Mouse (Mus musculus) spleen, adult 2 months (tissue): ENCODE measurements at regions not wholly inside any gene's neighbourhood (a gene's known extent, or its start where the extent isn't known, plus 50 kb on each side); places are given as distances from the start of the nearest gene placed in this dataset.

Experiments used
- DNase-seq, 2 experiments: peaks; one replicate each; pipeline versions ENCODE4 v3.0.0 to v3.0.0-alpha.2; 2012 to 2021; ENCODE audit warnings: low spot score in 2 of 2, low read depth in 1 of 2
- H3K27ac ChIP-seq: fragments of 200-500 bp; 2 replicates; pipeline ENCODE4 v1.5.1; 2012; ENCODE audit warnings: low read length, inconsistent platforms; ENCODE audit not compliant: insufficient read depth
- H3K27me3 ChIP-seq: fragments of 200-500 bp; 2 replicates; pipeline ENCODE4 v1.6.1; 2012; ENCODE audit warnings: mild to moderate bottlenecking, moderate library complexity, low read length, inconsistent platforms; ENCODE audit not compliant: control insufficient read depth, insufficient read depth
- H3K36me3 ChIP-seq: fragments of 200-500 bp; 2 replicates; pipeline ENCODE4 v1.6.1; 2012; ENCODE audit warnings: mild to moderate bottlenecking, low read length, inconsistent platforms; ENCODE audit not compliant: control insufficient read depth, insufficient read depth
- H3K4me1 ChIP-seq: fragments of 200-500 bp; 2 replicates; pipeline ENCODE4 v1.6.1; 2011; ENCODE audit warnings: inconsistent platforms; ENCODE audit not compliant: control insufficient read depth, insufficient read depth, insufficient read length
- H3K4me3 ChIP-seq: fragments of 200-500 bp; 2 replicates; pipeline ENCODE4 v1.5.1; 2011; ENCODE audit warnings: mild to moderate bottlenecking, inconsistent platforms; ENCODE audit not compliant: insufficient read depth, insufficient read length; ENCODE audit errors: extremely low read depth
- CTCF ChIP-seq: fragments of 200-500 bp; IDR thresholded peaks from 2 replicates; pipeline ENCODE4 v1.5.1; 2011; ENCODE audit warnings: mild to moderate bottlenecking, inconsistent platforms; ENCODE audit not compliant: insufficient read depth, insufficient read length, insufficient replicate concordance; ENCODE audit errors: extremely low read depth
- POLR2A ChIP-seq: fragments of 200-500 bp; IDR thresholded peaks from 2 replicates; pipeline ENCODE4 v1.6.1; 2011; ENCODE audit warnings: low read depth, low read length, inconsistent platforms
- WGBS: fragments of 180-500 bp; shearing (Covaris S2); methylation state at CpG from one replicate; pipeline ENCODE4 v1.1.7; 2018; 5-methylcytosine and 5-hydroxymethylcytosine counted together

DNA sequence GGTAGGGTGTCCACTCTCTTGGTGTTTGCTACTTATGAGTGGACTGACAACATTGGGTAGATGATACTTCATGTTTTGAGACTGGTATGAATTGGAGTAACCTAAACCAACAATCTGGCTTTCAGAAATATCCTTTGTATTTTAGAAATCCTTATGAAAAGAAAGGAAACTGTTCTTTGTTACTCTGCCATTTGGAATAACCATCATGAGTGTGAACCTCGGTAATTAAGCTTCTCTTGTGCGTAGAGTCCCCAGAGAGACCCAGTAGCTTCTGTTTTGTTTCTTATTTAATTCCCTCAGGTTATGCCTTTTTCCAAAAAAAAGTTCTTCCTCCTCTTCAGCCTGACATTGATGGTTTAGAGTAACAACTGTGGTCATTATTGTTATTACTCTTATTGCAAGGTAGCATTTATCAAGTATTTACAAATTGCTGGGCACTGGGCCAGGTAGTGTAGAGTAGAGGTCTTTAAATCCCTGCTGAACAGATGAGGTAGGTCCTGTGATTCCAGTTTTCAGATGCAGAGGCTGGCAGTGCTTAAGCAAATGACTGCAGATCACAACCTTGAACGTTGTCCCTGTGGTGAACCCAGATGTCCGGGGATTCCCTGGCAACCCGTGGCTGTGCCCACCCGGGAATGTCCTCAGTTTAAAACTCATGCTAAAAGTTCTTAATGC, 176.8 kb upstream of the Id2 start:
- no peak for DNase-seq
- Histone ChIP-seq H3K27ac (no peak overlapping the region), H3K4me3 (no peak overlapping the region), H3K4me1 (peaks cover 4% of the 10 kb centered on the region; the same call in 1 of the 2 replicates), H3K36me3 (no peaks in the 10 kb centered on the region), H3K27me3 (no peaks in the 10 kb centered on the region)
- 80% methylated on average over 6 of the region's 6 CpGs for WGBS
- TF ChIP-seq CTCF, result no peak

- Histone ChIP-seq H3K4me3 (no peak overlapping the region), H3K4me1 (peaks cover 13% of the 10 kb centered on the region; the same call in 1 of the 2 replicates), H3K27ac (no peak overlapping the region), H3K36me3 (no peaks in the 10 kb centered on the region), H3K27me3 (no peaks in the 10 kb centered on the region)
- TF ChIP-seq CTCF (no peak), POLR2A (no peak)
- WGBS, result 33% methylated on average over 3 of the region's 3 CpGs
- DNase-seq, result no peak
Measured at GRCm38 (mm10) chr12:25272752-25273125, 175.8 kb upstream of the Id2 start.

GRCm38 (mm10) chr12:25272114-25272751, 175.3 kb upstream of the Id2 start:
- no peak for TF ChIP-seq POLR2A
- peaks cover 17% of the 10 kb centered on the region; the same call in 1 of the 2 replicates for H3K4me1 ChIP-seq
- 56% methylated on average over 6 of the region's 6 CpGs for WGBS

GRCm38 (mm10) chr12:25269878-25270277, 172.9 kb upstream of the Id2 start:
- Histone ChIP-seq H3K27me3 (no peaks in the 10 kb centered on the region), H3K36me3 (no peaks in the 10 kb centered on the region), H3K27ac (no peak overlapping the region), H3K4me1 (peaks cover 23% of the 10 kb centered on the region; the same call in 1 of the 2 replicates), H3K4me3 (no peak overlapping the region)
- no peak for TF ChIP-seq POLR2A
- TF ChIP-seq CTCF, result no peak
- no peak for DNase-seq
- WGBS, result 23% methylated on average over 3 of the region's 3 CpGs

More at GRCm38 (mm10) chr12:25272114-25272751, 175.3 kb upstream of the Id2 start:
- Histone ChIP-seq H3K27ac (no peak overlapping the region), H3K27me3 (no peaks in the 10 kb centered on the region), H3K4me3 (no peak overlapping the region), H3K36me3 (no peaks in the 10 kb centered on the region)
- no peak for DNase-seq

DNA sequence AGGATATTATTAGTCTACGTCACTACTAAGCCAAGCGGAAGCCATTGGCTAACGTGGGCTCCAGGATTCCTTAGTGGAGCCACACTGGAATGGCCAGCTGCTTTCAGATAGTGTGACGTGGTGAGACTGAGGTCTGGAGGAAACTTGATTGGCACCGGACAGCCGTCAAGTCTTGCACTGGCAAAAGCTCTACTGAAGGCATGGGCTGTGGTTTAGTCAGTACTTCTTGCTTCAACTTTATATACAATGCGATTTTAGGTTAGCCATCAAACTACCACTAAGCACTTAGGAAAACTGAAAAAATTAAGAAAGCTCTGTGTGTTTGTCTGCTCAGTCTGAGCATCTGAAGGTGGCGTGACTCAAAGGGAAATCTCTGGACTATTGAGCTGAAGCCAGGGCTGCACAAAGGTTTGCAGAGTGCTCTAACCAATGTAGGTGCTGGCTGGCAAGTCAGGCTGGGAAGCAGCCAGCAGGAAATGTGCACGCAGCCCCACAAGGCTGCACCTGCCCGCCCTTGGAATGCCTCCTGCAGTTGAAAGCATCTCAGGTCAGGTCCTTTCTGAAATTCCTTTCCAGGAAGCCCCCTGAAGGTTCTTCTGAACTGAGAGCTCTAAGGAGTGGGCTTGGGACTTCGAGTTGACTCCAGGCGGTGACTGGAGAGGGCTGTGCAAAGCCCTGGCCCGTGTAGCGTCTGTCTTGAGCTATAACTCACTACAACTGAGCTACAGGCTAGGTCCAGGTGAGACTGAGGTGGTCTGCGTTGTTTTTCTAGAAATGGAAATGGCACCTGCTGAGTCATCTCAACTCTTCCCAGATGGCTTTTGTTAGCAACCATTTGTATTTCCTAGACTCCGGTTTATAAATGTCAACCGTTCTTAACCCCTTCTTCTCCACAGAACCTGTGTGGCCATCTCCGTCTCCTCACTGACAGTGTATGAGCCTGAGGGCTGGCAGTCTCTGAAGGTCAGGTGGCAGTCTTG, 172.2 kb upstream of the Id2 start:
- Histone ChIP-seq H3K4me1 (peaks cover 23% of the 10 kb centered on the region; the same call in 1 of the 2 replicates), H3K36me3 (no peaks in the 10 kb centered on the region), H3K27me3 (no peaks in the 10 kb centered on the region), H3K27ac (no peak overlapping the region), H3K4me3 (no peak overlapping the region)
- WGBS, result 40% methylated on average over 18 of the region's 18 CpGs
- TF ChIP-seq CTCF (no peak), POLR2A (no peak)
- no peak for DNase-seq

- no peaks in the 10 kb centered on the region for H3K27me3 ChIP-seq
- DNase-seq, result no peak
- peaks cover 23% of the 10 kb centered on the region; the same call in 1 of the 2 replicates for H3K4me1 ChIP-seq
- no peak overlapping the region for H3K27ac ChIP-seq
- H3K36me3 ChIP-seq, result no peaks in the 10 kb centered on the region
- no peak for TF ChIP-seq CTCF
- TF ChIP-seq POLR2A, result no peak
- WGBS, result 16% methylated on average over 7 of the region's 7 CpGs
- no peak overlapping the region for H3K4me3 ChIP-seq
Measured at GRCm38 (mm10) chr12:25268323-25268722, 171.4 kb upstream of the Id2 start.
